Mouse (Mus musculus): ENCODE results near the gene Ogdh. TPM values are rescaled to one million over a fixed set of nuclear protein-coding genes. Genes with fewer than 3 reads are reported as not detected.

The Ogdh gene
- polyA plus RNA-seq (2014; fragmentation: Illumina TruSeq; extraction: RNeasy Lipid Tissue Mini Kit (QIAGEN cat#74804); ENCODE audit: low read depth, low replicate concordance) = 56.3 TPM

DNA sequence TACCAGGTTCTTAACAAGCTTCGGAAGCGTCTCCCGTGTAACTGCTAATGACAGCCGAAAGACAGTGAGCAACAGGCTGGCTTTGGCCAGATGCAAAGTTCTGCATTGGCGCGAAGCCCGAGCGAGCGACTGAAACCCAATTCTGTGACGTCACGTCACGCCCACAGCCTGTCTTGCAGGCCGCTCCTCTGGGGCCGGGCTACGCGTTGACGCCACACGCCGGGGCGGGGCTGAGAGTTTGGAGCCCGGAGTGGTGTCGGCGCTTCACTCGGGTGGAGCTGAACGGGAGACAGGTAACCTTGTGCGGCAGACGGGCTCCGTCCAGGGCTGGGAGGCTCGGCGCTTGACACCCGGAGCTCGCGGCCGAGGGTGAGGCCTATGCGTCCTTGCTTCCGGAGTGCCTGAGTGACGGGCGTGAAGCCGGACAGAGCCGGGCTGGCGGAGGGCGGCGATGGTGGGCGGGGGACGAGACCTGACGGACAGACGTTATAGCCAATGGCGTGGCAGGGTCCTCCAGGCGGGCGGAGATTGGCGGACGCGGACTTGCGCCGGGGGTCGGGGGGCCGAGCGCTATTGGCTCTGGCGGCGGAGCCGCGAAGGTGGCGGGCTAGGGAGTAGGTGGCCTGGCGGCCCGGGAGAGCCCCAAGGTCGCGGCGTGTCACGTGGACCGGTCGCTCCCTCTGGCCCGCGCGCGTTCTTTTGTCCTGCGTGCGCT lies at the start of gene Ogdh:
Gene Ogdh (plus strand): TSS at position 233 of the 715 bp plus-strand sequence.

DNA sequence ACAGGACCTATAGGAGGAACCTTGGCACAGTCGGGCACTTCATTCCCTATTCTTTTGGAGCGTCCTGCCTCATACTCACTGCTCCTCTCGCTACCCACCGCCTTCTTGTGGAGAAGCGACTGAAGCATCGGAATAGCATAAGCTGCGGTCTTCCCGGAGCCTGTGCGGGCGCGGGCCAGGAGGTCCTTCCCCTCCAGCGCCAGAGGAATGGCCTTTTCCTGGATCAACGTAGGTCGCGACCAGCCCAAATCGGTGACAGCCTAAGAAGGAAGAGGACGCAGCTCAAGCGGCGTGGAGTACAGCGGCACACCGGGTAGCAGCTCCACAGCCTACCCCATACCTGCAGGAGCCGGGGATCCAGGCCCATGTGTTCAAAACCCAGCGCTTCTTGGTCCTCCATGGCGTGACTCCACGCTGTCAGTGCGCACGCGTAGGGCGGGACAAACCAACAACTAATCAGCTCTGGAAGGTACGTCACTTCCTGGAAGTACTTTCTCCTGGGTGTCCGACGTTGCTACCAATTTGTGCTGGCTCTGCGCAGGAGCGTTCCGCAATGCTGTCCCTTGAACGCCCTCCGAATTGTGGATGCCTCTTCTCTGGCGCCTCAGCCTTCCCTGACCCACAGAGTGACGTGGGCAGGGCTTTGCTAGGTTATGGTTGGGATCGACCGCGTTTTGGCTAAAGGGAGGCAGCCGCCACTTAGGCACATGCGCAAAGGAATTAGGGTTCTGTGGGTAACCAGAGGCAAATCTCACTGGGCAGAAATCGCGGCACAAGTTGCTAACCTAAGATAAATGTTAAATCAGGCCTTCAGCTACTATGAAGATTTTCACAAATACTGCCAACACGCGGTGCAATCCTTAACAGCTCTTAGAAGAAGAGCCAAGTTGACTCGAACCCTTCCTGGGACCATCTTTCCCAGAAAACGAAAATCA lies 23.8 kb upstream of the Ogdh start, which contains the start of gene Ddx56:
Gene Ddx56 (minus strand): TSS at position 453 of the 935 bp plus-strand sequence.

DNA sequence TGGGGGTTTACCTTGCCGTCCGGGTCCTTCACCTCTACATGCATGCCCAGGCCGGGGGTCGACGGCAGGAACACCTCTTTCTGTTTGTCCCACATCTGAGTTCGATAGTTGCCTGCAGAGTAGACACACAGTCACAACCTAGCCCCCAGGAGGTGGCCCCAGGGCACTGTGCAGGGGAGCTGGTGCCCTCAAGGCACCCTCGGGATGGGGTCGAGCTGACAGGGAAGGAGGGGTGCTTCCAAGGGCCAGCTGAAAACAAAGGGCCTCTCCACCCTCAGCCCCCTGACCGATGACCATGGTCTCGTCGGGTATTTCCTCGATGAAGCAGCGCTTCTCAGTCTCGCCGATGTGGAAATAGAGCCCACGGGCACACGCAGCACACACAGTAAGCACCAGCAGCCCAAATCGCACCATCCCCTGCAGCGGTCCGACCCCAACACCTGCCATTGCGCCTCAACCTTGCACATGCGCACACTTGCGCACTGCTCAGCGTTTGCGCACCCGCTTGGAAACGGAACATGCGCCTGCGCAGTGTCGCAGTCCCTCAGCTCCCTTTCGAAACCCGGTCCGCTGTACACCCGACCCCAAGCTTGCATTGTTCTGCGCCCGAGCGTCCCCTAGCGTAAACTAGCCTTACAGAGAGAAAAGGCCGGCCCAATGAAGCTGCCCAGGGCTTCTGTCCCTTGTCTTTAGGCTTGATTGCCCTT lies 16.9 kb upstream of the Ogdh start, which contains the start of gene Tmed4:
Gene Tmed4 (minus strand): TSS at position 484 of the 707 bp plus-strand sequence.

DNA sequence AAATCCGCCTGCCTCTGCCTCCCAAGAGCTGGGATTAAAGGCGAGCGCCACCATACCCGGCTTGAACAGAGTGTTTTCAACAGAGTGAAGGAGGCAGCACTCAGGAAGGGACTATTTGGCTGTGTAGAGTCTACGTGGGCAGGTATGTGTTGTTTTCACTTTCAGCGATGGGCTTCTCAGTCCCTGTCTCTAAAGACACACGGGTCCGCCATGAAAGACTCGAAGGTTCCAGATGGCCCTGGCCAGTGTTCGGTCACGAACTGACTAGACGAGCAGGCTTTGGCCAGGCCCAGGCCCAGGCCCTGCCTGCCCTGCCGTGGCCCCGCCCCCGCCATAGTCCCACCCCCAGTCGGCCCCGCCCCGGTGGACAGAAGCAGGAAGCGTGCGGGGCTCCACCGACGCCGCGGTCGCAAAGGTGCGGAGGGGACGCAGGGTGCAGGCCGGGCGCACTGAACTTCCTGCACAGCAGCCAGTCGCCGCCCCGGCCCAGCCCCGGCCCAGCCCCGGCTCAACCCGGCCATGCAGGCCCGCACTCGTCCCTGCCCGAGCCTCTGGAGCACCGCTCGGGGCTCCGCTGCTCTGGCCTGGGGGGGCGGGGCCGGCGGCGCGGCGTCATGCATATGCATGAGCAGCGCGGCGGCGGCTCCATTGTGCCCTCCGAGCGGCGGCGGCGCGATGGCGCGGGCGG lies 97.4 kb downstream of the Ogdh start, which contains the start of gene Zmiz2:
Gene Zmiz2 (plus strand): TSS at position 349 of the 688 bp plus-strand sequence.

Other genes starting within 250 kb of the Ogdh start
- gene Camk2b, start 225.3 kb upstream of the Ogdh start, polyA plus RNA-seq (2014; fragmentation: Illumina TruSeq; extraction: RNeasy Lipid Tissue Mini Kit (QIAGEN cat#74804); ENCODE audit: low read depth, low replicate concordance) = 0.45 TPM
- 0.67 TPM for gene A730071L15Rik, start 91.6 kb upstream of the Ogdh start, polyA plus RNA-seq (2014; fragmentation: Illumina TruSeq; extraction: RNeasy Lipid Tissue Mini Kit (QIAGEN cat#74804); ENCODE audit: low read depth, low replicate concordance)
- gene Nudcd3, start 91.2 kb upstream of the Ogdh start, polyA plus RNA-seq (2014; fragmentation: Illumina TruSeq; extraction: RNeasy Lipid Tissue Mini Kit (QIAGEN cat#74804); ENCODE audit: low read depth, low replicate concordance) = 11.7 TPM
- 0.06 TPM for gene Npc1l1, start 61.5 kb upstream of the Ogdh start, polyA plus RNA-seq (2014; fragmentation: Illumina TruSeq; extraction: RNeasy Lipid Tissue Mini Kit (QIAGEN cat#74804); ENCODE audit: low read depth, low replicate concordance)
- 11.2 TPM for gene Ddx56, start 23.9 kb upstream of the Ogdh start, polyA plus RNA-seq (2014; fragmentation: Illumina TruSeq; extraction: RNeasy Lipid Tissue Mini Kit (QIAGEN cat#74804); ENCODE audit: low read depth, low replicate concordance)
- gene Tmed4, start 16.8 kb upstream of the Ogdh start, polyA plus RNA-seq (2014; fragmentation: Illumina TruSeq; extraction: RNeasy Lipid Tissue Mini Kit (QIAGEN cat#74804); ENCODE audit: low read depth, low replicate concordance) = 35.4 TPM
- 1.9 TPM for gene Zmiz2, start 97.4 kb downstream of the Ogdh start, polyA plus RNA-seq (2014; fragmentation: Illumina TruSeq; extraction: RNeasy Lipid Tissue Mini Kit (QIAGEN cat#74804); ENCODE audit: low read depth, low replicate concordance)
- gene Ppia, start 123.8 kb downstream of the Ogdh start, polyA plus RNA-seq (2014; fragmentation: Illumina TruSeq; extraction: RNeasy Lipid Tissue Mini Kit (QIAGEN cat#74804); ENCODE audit: low read depth, low replicate concordance) = 844 TPM
- 5.1 TPM for gene H2afv, start 152.8 kb downstream of the Ogdh start, polyA plus RNA-seq (2014; fragmentation: Illumina TruSeq; extraction: RNeasy Lipid Tissue Mini Kit (QIAGEN cat#74804); ENCODE audit: low read depth, low replicate concordance)
- 42.9 TPM for gene Purb, start 184.3 kb downstream of the Ogdh start, polyA plus RNA-seq (2014; fragmentation: Illumina TruSeq; extraction: RNeasy Lipid Tissue Mini Kit (QIAGEN cat#74804); ENCODE audit: low read depth, low replicate concordance)
- not detected for gene Myo1g, start 229.3 kb downstream of the Ogdh start, polyA plus RNA-seq (2014; fragmentation: Illumina TruSeq; extraction: RNeasy Lipid Tissue Mini Kit (QIAGEN cat#74804); ENCODE audit: low read depth, low replicate concordance)